Mouse (Mus musculus): ENCODE data around the gene Aff2.

DNA sequence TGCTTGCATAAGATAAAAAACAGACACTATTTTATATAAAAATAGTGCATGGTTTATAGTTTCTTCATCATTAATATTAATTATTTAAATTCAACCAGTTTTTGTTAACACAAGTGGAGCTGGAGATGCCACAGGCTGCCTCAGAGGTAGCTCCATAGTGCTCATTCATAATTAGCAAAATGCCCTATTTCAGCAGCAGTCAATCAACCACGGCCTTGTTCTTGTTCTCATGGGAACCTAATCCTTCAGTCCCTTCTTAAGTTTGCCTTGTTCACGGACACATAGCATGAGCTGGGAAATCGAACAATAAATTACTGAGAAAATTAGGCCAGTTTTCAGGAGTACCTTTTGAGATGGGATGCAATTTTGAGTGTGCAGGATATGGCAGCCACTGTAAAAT is 378.9 kb downstream of the Aff2 start:
- TF ChIP-seq CTCF (IDR thresholded peaks at IDR 0.05; ENCODE audit: control insufficient read depth, insufficient read depth, insufficient replicate concordance, low read depth, low read length) (no peak), POLR2A (IDR thresholded peaks at IDR 0.05; ENCODE audit: control insufficient read depth, low read depth, low read length) (no peak)

Measured in testis, adult 2 months (tissue).